Mouse (Mus musculus): Measurements from ENCODE around the gene Bri3.

DNA sequence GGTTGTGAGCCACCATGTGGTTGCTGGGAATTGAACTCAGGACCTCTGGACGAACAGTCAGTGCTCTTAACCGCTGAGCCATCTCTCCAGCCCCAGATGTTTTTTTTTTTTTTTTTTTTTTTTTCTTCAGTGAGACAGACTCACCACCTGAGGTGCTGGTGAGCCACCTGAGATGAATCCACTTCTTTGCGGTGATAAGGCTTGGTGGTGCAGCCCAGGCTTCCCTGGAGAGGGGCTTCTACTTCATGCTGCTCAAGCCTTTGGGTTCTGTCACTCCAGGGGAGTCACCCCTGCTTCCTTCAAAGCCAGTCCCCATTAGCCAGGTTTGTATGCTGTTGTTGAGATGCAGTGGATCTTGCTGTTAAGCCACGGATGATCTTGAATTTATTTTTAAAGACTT lies 9.0 kb downstream of the Bri3 start:
- TF ChIP-seq CTCF (IDR thresholded peaks at IDR 0.05; ENCODE audit: control insufficient read depth, insufficient read depth, low read length) (no peak), POLR2A (IDR thresholded peaks at IDR 0.05; ENCODE audit: borderline replicate concordance, control insufficient read depth, low read depth, low read length) (no peak)
